Mouse (Mus musculus) limb, embryonic 14.5 days (tissue): ENCODE measurements around the gene Cdh10. TPM values are rescaled to one million over a fixed set of nuclear protein-coding genes. Genes with fewer than 3 reads are reported as not detected.

Experiments used
- ATAC-seq: fragments of 200-750 bp; cut with Nextera tagmentation; 2 replicates; pipeline ENCODE4 v1.8.0; 2017; ENCODE audit warnings: low read depth, moderate number of reproducible peaks, moderate TSS enrichment; ENCODE audit not compliant: low FRiP score
- DNase-seq: peaks from one replicate; pipeline ENCODE4 v3.0.0-alpha.2; 2015; ENCODE audit warnings: low spot score
- H3K27ac ChIP-seq: fragments of 300-500 bp; sonication (generic); replicated peaks from 2 replicates; pipeline ENCODE4 v1.5.1; 2014; ENCODE audit warnings: low read depth, mild to moderate bottlenecking, low read length, moderate library complexity, mixed read lengths
- H3K27me3 ChIP-seq: fragments of 300-500 bp; sonication (generic); 2 replicates; pipeline ENCODE4 v1.6.1; 2014; ENCODE audit warnings: low read length, mixed read lengths; ENCODE audit not compliant: control insufficient read depth, insufficient read depth
- H3K36me3 ChIP-seq: fragments of 300-500 bp; sonication (generic); 2 replicates; pipeline ENCODE4 v1.6.1; 2014; ENCODE audit warnings: mild to moderate bottlenecking, low read length, moderate library complexity, mixed read lengths; ENCODE audit not compliant: control insufficient read depth, insufficient read depth
- H3K4me1 ChIP-seq: fragments of 300-500 bp; sonication (generic); 2 replicates; pipeline ENCODE4 v1.6.1; 2014; ENCODE audit warnings: antibody characterized with exemption, low read length, mixed read lengths; ENCODE audit not compliant: control insufficient read depth, insufficient read depth
- H3K4me2 ChIP-seq: fragments of 300-500 bp; sonication (generic); replicated peaks from 2 replicates; pipeline ENCODE4 v1.6.1; 2014; ENCODE audit warnings: low read depth, mild to moderate bottlenecking, low read length, moderate library complexity; ENCODE audit not compliant: severe bottlenecking
- H3K4me3 ChIP-seq: fragments of 300-500 bp; sonication (generic); replicated peaks from 2 replicates; pipeline ENCODE4 v1.5.1; 2014; ENCODE audit warnings: low read length
- H3K9ac ChIP-seq: fragments of 300-500 bp; sonication (generic); 2 replicates; pipeline ENCODE4 v1.6.1; 2014; ENCODE audit warnings: mild to moderate bottlenecking, low read depth, low read length, moderate library complexity; ENCODE audit not compliant: severe bottlenecking
- H3K9me3 ChIP-seq: fragments of 300-500 bp; sonication (generic); 2 replicates; pipeline ENCODE4 v1.6.1; 2016; ENCODE audit warnings: low read length; ENCODE audit not compliant: control insufficient read depth
- POLR2A ChIP-seq: fragments of 200-500 bp; IDR thresholded peaks from 2 replicates; pipeline ENCODE4 v1.8.0; 2012; ENCODE audit warnings: inconsistent platforms, mild to moderate bottlenecking, moderate library complexity, borderline replicate concordance; ENCODE audit not compliant: insufficient read depth, insufficient read length; ENCODE audit errors: extremely low read depth
- WGBS: fragments of 180-500 bp; shearing (Covaris S2); extraction: QIAGEN DNeasy Blood & Tissue Kit; methylation state at CpG from one replicate; pipeline ENCODE4 v1.1.7; 2014; 5-methylcytosine and 5-hydroxymethylcytosine counted together
- polyA plus RNA-seq, 2 experiments: library from polyadenylated mRNA; depleted of rRNA in 1 of 2; stranded (reverse) in 1 of 2; unstranded in 1 of 2; fragments of >200 nt; fragmentation: Nextera tagmentation in 1 of 2; extraction: Ambion mirVana in 1 of 2; gene quantifications; 2 replicates each; pipeline versions ENCODE4 v1.2.1 to v1.2.3; 2012 to 2014

Cdh10 gene
- polyA plus RNA-seq, 2 experiments = 3.9 TPM

- Histone ChIP-seq H3K27ac (no peak overlapping the region), H3K9ac (no peak overlapping the region), H3K4me2 (no peak overlapping the region), H3K36me3 (no peaks in the 10 kb centered on the region), H3K4me1 (no peaks in the 10 kb centered on the region), H3K9me3 (no peaks in the 10 kb centered on the region), H3K4me3 (no peak overlapping the region), H3K27me3 (no peaks in the 10 kb centered on the region)
- no peak for TF ChIP-seq POLR2A
- ATAC-seq = no peak
- WGBS = 74% methylated on average over 2 of the region's 2 CpGs
- no peak for DNase-seq
Observed at GRCm38 (mm10) chr15:18904131-18904530, 85.4 kb downstream of the Cdh10 start.

GRCm38 (mm10) chr15:18910612-18911011 is 91.9 kb downstream of the Cdh10 start:
- no peaks in the 10 kb centered on the region for H3K4me1 ChIP-seq
- WGBS = 89% methylated on average over 4 of the region's 4 CpGs
- H3K27ac ChIP-seq = no peak overlapping the region

GRCm38 (mm10) chr15:18925392-18926117 is 106.8 kb downstream of the Cdh10 start:
- H3K4me3 ChIP-seq = no peak overlapping the region
- no peak for TF ChIP-seq POLR2A
- H3K4me1 ChIP-seq = no peaks in the 10 kb centered on the region
- H3K27ac ChIP-seq = no peak overlapping the region
- DNase-seq (no peak), ATAC-seq (no peak)
- H3K9ac ChIP-seq = no peak overlapping the region
- H3K27me3 ChIP-seq = no peaks in the 10 kb centered on the region
- H3K4me2 ChIP-seq = no peak overlapping the region
- no peaks in the 10 kb centered on the region for H3K36me3 ChIP-seq
- 95% methylated on average over 1 of the region's 1 CpGs for WGBS
- no peaks in the 10 kb centered on the region for H3K9me3 ChIP-seq

More at GRCm38 (mm10) chr15:18910612-18911011, 91.9 kb downstream of the Cdh10 start:
- DNase-seq (no peak), ATAC-seq (no peak)
- Histone ChIP-seq H3K27me3 (no peaks in the 10 kb centered on the region), H3K4me2 (no peak overlapping the region), H3K9ac (no peak overlapping the region), H3K9me3 (no peaks in the 10 kb centered on the region), H3K4me3 (no peak overlapping the region), H3K36me3 (no peaks in the 10 kb centered on the region)
- TF ChIP-seq POLR2A = no peak

- ATAC-seq = no peak
Observed at GRCm38 (mm10) chr15:18926964-18927363, 108.2 kb downstream of the Cdh10 start.

GRCm38 (mm10) chr15:18952266-18952665 is 133.5 kb downstream of the Cdh10 start:
- H3K36me3 ChIP-seq = no peaks in the 10 kb centered on the region
- no peaks in the 10 kb centered on the region for H3K9me3 ChIP-seq
- no peak overlapping the region for H3K4me2 ChIP-seq
- H3K4me1 ChIP-seq = no peaks in the 10 kb centered on the region
- H3K9ac ChIP-seq = no peak overlapping the region
- whole genome bisulfite sequencing = 79% methylated on average over 3 of the region's 3 CpGs
- TF ChIP-seq POLR2A = no peak
- no peak overlapping the region for H3K27ac ChIP-seq
- no peak for DNase-seq
- ATAC-seq = no peak
- no peak overlapping the region for H3K4me3 ChIP-seq
- H3K27me3 ChIP-seq = no peaks in the 10 kb centered on the region

More at GRCm38 (mm10) chr15:18926964-18927363, 108.2 kb downstream of the Cdh10 start:
- H3K27ac ChIP-seq = no peak overlapping the region
- no peaks in the 10 kb centered on the region for H3K27me3 ChIP-seq
- 93% methylated on average over 2 of the region's 2 CpGs for WGBS
- no peaks in the 10 kb centered on the region for H3K9me3 ChIP-seq
- TF ChIP-seq POLR2A = no peak
- no peaks in the 10 kb centered on the region for H3K4me1 ChIP-seq
- H3K4me2 ChIP-seq = no peak overlapping the region
- H3K36me3 ChIP-seq = no peaks in the 10 kb centered on the region
- no peak overlapping the region for H3K4me3 ChIP-seq
- no peak for DNase-seq
- no peak overlapping the region for H3K9ac ChIP-seq
